Mouse (Mus musculus) cerebellum, adult 9-10 months (tissue): ENCODE results near the gene Wwc2.

Experiments
- DNase-seq: peaks from one replicate; pipeline ENCODE4 v3.0.0; 2022

Gene Wwc2

GRCm38 (mm10) chr8:47990911-47991820, at the start of gene Wwc2:
Wwc2 (minus strand) TSS chr8:47990924.
- peak; percentile 39 for DNase-seq

GRCm38 (mm10) chr8:48038261-48038934, 47.7 kb upstream of the Wwc2 start:
- no peak for DNase-seq

- DNase-seq = no peak
Measured at GRCm38 (mm10) chr8:48032046-48032445, 41.3 kb upstream of the Wwc2 start.

- no peak for DNase-seq
Measured at GRCm38 (mm10) chr8:48030667-48031066, 39.9 kb upstream of the Wwc2 start.

GRCm38 (mm10) chr8:48026796-48027195, 36.1 kb upstream of the Wwc2 start:
- DNase-seq = no peak

GRCm38 (mm10) chr8:48023206-48023605, 32.5 kb upstream of the Wwc2 start:
- no peak for DNase-seq

GRCm38 (mm10) chr8:48019737-48020136, 29.0 kb upstream of the Wwc2 start:
- no peak for DNase-seq

- DNase-seq = peak; percentile 56
Measured at GRCm38 (mm10) chr8:48016538-48016937, 25.8 kb upstream of the Wwc2 start.

GRCm38 (mm10) chr8:48014386-48014785, 23.7 kb upstream of the Wwc2 start:
- DNase-seq = no peak

GRCm38 (mm10) chr8:48013281-48013680, 22.6 kb upstream of the Wwc2 start:
- DNase-seq = no peak

GRCm38 (mm10) chr8:48011871-48012270, 21.1 kb upstream of the Wwc2 start:
- no peak for DNase-seq

- DNase-seq = no peak
Measured at GRCm38 (mm10) chr8:48010977-48011376, 20.3 kb upstream of the Wwc2 start.

- no peak for DNase-seq
Measured at GRCm38 (mm10) chr8:48009399-48009798, 18.7 kb upstream of the Wwc2 start.

GRCm38 (mm10) chr8:48008936-48009335, 18.2 kb upstream of the Wwc2 start:
- DNase-seq = no peak

- no peak for DNase-seq
Measured at GRCm38 (mm10) chr8:48006869-48007268, 16.1 kb upstream of the Wwc2 start.

- no peak for DNase-seq
Measured at GRCm38 (mm10) chr8:48002551-48002950, 11.8 kb upstream of the Wwc2 start.

- DNase-seq = no peak
Measured at GRCm38 (mm10) chr8:48001395-48001794, 10.7 kb upstream of the Wwc2 start.

GRCm38 (mm10) chr8:47996712-47997111, 6.0 kb upstream of the Wwc2 start:
- no peak for DNase-seq

GRCm38 (mm10) chr8:47996126-47996525, 5.4 kb upstream of the Wwc2 start:
- DNase-seq = no peak

- no peak for DNase-seq
Measured at GRCm38 (mm10) chr8:47995391-47995790, 4.7 kb upstream of the Wwc2 start.

- DNase-seq = no peak
Measured at GRCm38 (mm10) chr8:47994618-47995274, 4.0 kb upstream of the Wwc2 start.

GRCm38 (mm10) chr8:47990386-47990772, 345 bp downstream of the Wwc2 start:
- peak; percentile 76 for DNase-seq

- peak; percentile 21 for DNase-seq
Measured at GRCm38 (mm10) chr8:47989655-47990385, 904 bp downstream of the Wwc2 start.
